ENCODE assay signal across 7 mouse cellular contexts in genomic region chr2:163420366-163420886, GRCm38 (mm10). TPM values are rescaled to one million over a fixed set of nuclear protein-coding genes. Genes with fewer than 3 reads are reported as not detected.
A peak's percentile ranks its signal among the peaks of the same experiment; 100 is the strongest.
DNase-seq lines count a peak whose midpoint lies in the region; ATAC-seq and TF ChIP-seq lines count a peak whose summit lies in the region.

No protein-coding gene starts in this region.

- H3K27me3 ChIP-seq in embryonic facial prominence, embryonic 10.5 days (replicated peaks; ENCODE audit: low read depth, poor library complexity, severe bottlenecking): no peaks in the 10 kb centered on the region
- H3K27me3 ChIP-seq in intestine, embryonic 14.5 days (replicated peaks; ENCODE audit: control insufficient read depth, insufficient read depth, low read length): no peaks in the 10 kb centered on the region
- no peaks in the 10 kb centered on the region for H3K27me3 ChIP-seq in midbrain, postnatal 0 days (ENCODE audit: insufficient read depth, low read length)

- H3K4me2 ChIP-seq in intestine, embryonic 14.5 days (ENCODE audit: low read length): peak overlapping the region; percentile 71
- H3K4me2 ChIP-seq in midbrain, postnatal 0 days (ENCODE audit: low read depth, low read length, poor library complexity, severe bottlenecking): peak overlapping the region; percentile 54

- peak overlapping the region; percentile 61 for H3K9ac ChIP-seq in intestine, embryonic 14.5 days (ENCODE audit: low read length)
- H3K9ac ChIP-seq in midbrain, postnatal 0 days (replicated peaks; ENCODE audit: low read length, poor library complexity, severe bottlenecking): peak overlapping the region; percentile 80

- DNase-seq in retina, embryonic 14.5 days (ENCODE audit: low spot score): peak; percentile 15
- no peak for DNase-seq in retina, postnatal 1 day
- DNase-seq in embryonic facial prominence, embryonic 10.5 days (ENCODE audit: low spot score): no peak
- no peak for DNase-seq in intestine, embryonic 14.5 days (ENCODE audit: low spot score)
- DNase-seq in midbrain, postnatal 0 days (ENCODE audit: low spot score): no peak
- DNase-seq in adrenal gland, postnatal 4 days (ENCODE audit: low spot score in 2 of 2): no peak
- no peak for DNase-seq in right cerebral cortex, adult 2 months (ENCODE audit: low spot score in 2 of 2)

- whole genome bisulfite sequencing in embryonic facial prominence, embryonic 10.5 days: 43% methylated on average over 10 of the region's 10 CpGs
- 29% methylated on average over 10 of the region's 10 CpGs for WGBS in intestine, embryonic 14.5 days
- 36% methylated on average over 10 of the region's 10 CpGs for WGBS in midbrain, postnatal 0 days

- no peak for ATAC-seq in intestine, embryonic 14.5 days (replicated peaks; ENCODE audit: low FRiP score, low TSS enrichment, low read depth)
- ATAC-seq in midbrain, postnatal 0 days (ENCODE audit: low FRiP score): no peak

- H3K9me3 ChIP-seq in embryonic facial prominence, embryonic 10.5 days: no peaks in the 10 kb centered on the region
- no peaks in the 10 kb centered on the region for H3K9me3 ChIP-seq in intestine, embryonic 14.5 days (ENCODE audit: control insufficient read depth, low read length)
- H3K9me3 ChIP-seq in midbrain, postnatal 0 days (ENCODE audit: low read length): no peaks in the 10 kb centered on the region

- peaks cover 29% of the 10 kb centered on the region for H3K4me1 ChIP-seq in embryonic facial prominence, embryonic 10.5 days
- peaks cover 16% of the 10 kb centered on the region for H3K4me1 ChIP-seq in intestine, embryonic 14.5 days (replicated peaks; ENCODE audit: control insufficient read depth, insufficient read depth, low read length)
- H3K4me1 ChIP-seq in midbrain, postnatal 0 days (ENCODE audit: insufficient read depth, low read length): peaks cover 15% of the 10 kb centered on the region

- peaks cover 9% of the 10 kb centered on the region; the same call in 1 of the 2 replicates for H3K36me3 ChIP-seq in embryonic facial prominence, embryonic 10.5 days (replicated peaks)
- H3K36me3 ChIP-seq in intestine, embryonic 14.5 days (ENCODE audit: control insufficient read depth, insufficient read depth, low read length): no peaks in the 10 kb centered on the region; the same call in 1 of the 2 replicates
- H3K36me3 ChIP-seq in midbrain, postnatal 0 days (ENCODE audit: insufficient read depth, low read length): no peaks in the 10 kb centered on the region

- peak overlapping the region; percentile 90 for H3K27ac ChIP-seq in embryonic facial prominence, embryonic 10.5 days (replicated peaks)
- no peak overlapping the region for H3K27ac ChIP-seq in intestine, embryonic 14.5 days (ENCODE audit: low read depth)
- H3K27ac ChIP-seq in midbrain, postnatal 0 days (ENCODE audit: low read depth, low read length): peak overlapping the region; percentile 83; the same call in 1 of the 2 replicates

- H3K4me3 ChIP-seq in embryonic facial prominence, embryonic 10.5 days: peak overlapping the region; percentile 98
- H3K4me3 ChIP-seq in intestine, embryonic 14.5 days (ENCODE audit: low read depth, low read length): peak overlapping the region; percentile 99
- peak overlapping the region; percentile 94 for H3K4me3 ChIP-seq in midbrain, postnatal 0 days (ENCODE audit: low read depth, low read length)

- TF ChIP-seq CTCF in midbrain, postnatal 0 days (IDR thresholded peaks at IDR 0.05): no peak

RNA-seq across cellular contexts. Expression of gene Oser1, which starts 4.1 kb away (rescaled TPM):
- polyA plus RNA-seq in embryonic facial prominence, embryonic 10.5 days (2016; fragmentation: Nextera tagmentation; extraction: Ambion mirVana): 94.0 and 99.5 TPM in 2 replicates
- 88.9 and 97.7 TPM in 2 replicates for polyA plus RNA-seq in intestine, embryonic 14.5 days (2014; fragmentation: Nextera tagmentation; extraction: Ambion mirVana)
- 27.6 and 29.9 TPM in 2 replicates for total RNA-seq in midbrain, postnatal 0 days (2014; rRNA removed)
- polyA plus RNA-seq in midbrain, postnatal 0 days (2015; fragmentation: Nextera tagmentation; extraction: Ambion mirVana): 63.8 and 64.7 TPM in 2 replicates
- 10 to 100 TPM; 34.7 to 36.6 TPM for total RNA-seq in adrenal gland, postnatal 4 days (2021)

RNA-seq across cellular contexts. Expression of gene Gdap1l1, which starts 17.9 kb away (rescaled TPM):
- 7.6 and 9.1 TPM in 2 replicates for polyA plus RNA-seq in embryonic facial prominence, embryonic 10.5 days (2016; fragmentation: Nextera tagmentation; extraction: Ambion mirVana)
- 9.7 and 13.2 TPM in 2 replicates for polyA plus RNA-seq in intestine, embryonic 14.5 days (2014; fragmentation: Nextera tagmentation; extraction: Ambion mirVana)
- 150 and 182 TPM in 2 replicates for total RNA-seq in midbrain, postnatal 0 days (2014; rRNA removed)
- polyA plus RNA-seq in midbrain, postnatal 0 days (2015; fragmentation: Nextera tagmentation; extraction: Ambion mirVana): 147 and 155 TPM in 2 replicates
- total RNA-seq in adrenal gland, postnatal 4 days (2021): 10 to 100 TPM in 1 of 2 experiments, 1 to 10 TPM in 1; 9.7 to 10.3 TPM

RNA-seq across cellular contexts. Expression of gene Jph2, which starts 22.6 kb away (rescaled TPM):
- polyA plus RNA-seq in embryonic facial prominence, embryonic 10.5 days (2016; fragmentation: Nextera tagmentation; extraction: Ambion mirVana): 0.52 and 0.83 TPM in 2 replicates
- 5.6 and 5.9 TPM in 2 replicates for polyA plus RNA-seq in intestine, embryonic 14.5 days (2014; fragmentation: Nextera tagmentation; extraction: Ambion mirVana)
- total RNA-seq in midbrain, postnatal 0 days (2014; rRNA removed): 2.3 and 3.5 TPM in 2 replicates
- polyA plus RNA-seq in midbrain, postnatal 0 days (2015; fragmentation: Nextera tagmentation; extraction: Ambion mirVana): 1.5 and 2.2 TPM in 2 replicates
- total RNA-seq in adrenal gland, postnatal 4 days (2021): 10 to 100 TPM in 1 of 2 experiments, 1 to 10 TPM in 1; 9.3 to 13.0 TPM

RNA-seq across cellular contexts. Expression of gene Fitm2, which starts 52.0 kb away (rescaled TPM):
- 9.4 and 10.5 TPM in 2 replicates for polyA plus RNA-seq in embryonic facial prominence, embryonic 10.5 days (2016; fragmentation: Nextera tagmentation; extraction: Ambion mirVana)
- 10.7 and 11.6 TPM in 2 replicates for polyA plus RNA-seq in intestine, embryonic 14.5 days (2014; fragmentation: Nextera tagmentation; extraction: Ambion mirVana)
- 24.5 and 29.9 TPM in 2 replicates for total RNA-seq in midbrain, postnatal 0 days (2014; rRNA removed)
- polyA plus RNA-seq in midbrain, postnatal 0 days (2015; fragmentation: Nextera tagmentation; extraction: Ambion mirVana): 15.3 and 15.4 TPM in 2 replicates
- 10 to 100 TPM; 41.4 to 46.4 TPM for total RNA-seq in adrenal gland, postnatal 4 days (2021)

Comparison
In these comparisons a context has a peak if more than half of its experiments do, and no peak if none do; other contexts are left out.
1. RNA of gene Gdap1l1, which starts 17.9 kb away (polyA plus RNA-seq): 147 to 155 TPM in midbrain, postnatal 0 days; 9.7 to 13.2 TPM in intestine, embryonic 14.5 days and 7.6 to 9.1 TPM in embryonic facial prominence, embryonic 10.5 days; every median in the first group is over 10 times any median in the second.
2. Peak in every context shown above with its lines, with median percentiles within 50 percentile points of each other: H3K4me3 ChIP-seq.